Mouse (Mus musculus) retina, adult 2 months (tissue): Measurements from ENCODE around the gene Yae1d1.
"Not testable (repeated sequence)": the region's sequence is repeated elsewhere in the genome, so short reads cannot be mapped to it uniquely, and the experiment has no call there.

ENCODE experiments used
- DNase-seq: peaks from one replicate; pipeline ENCODE4 v3.0.0-alpha.2; 2012; ENCODE audit warnings: low read depth, low spot score

The Yae1d1 gene

GRCm38 (mm10) chr13:17992697-17993514 lies at the start of gene Yae1d1:
Gene Yae1d1, minus strand, starts transcription at chr13:17993349.
- DNase-seq = peak; percentile 88

- DNase-seq = no peak
Measured at GRCm38 (mm10) chr13:18038814-18039213, 45.7 kb upstream of the Yae1d1 start.

GRCm38 (mm10) chr13:18016604-18017003 lies 23.5 kb upstream of the Yae1d1 start:
- DNase-seq = no peak

DNA sequence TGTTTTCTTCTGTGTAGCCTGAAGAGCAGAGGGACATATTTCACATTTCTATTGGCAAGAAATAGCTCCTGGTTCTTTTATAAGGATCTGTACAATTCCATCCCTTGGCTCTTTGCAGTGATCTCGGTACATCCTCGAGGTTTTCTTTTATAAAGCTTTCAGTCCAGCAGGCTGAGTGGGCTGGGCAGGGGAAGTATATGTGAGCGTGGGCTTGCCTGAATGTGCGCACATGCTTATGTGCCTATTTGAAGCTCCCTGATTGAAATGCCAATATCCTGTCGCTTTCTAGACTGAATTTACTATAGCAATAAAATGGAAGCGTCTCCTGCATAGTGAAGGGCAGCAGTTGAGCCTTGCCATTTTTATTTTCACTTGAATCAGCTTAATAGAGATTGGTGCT lies 20.1 kb upstream of the Yae1d1 start:
- no peak for DNase-seq

GRCm38 (mm10) chr13:18011055-18011454 lies 17.9 kb upstream of the Yae1d1 start:
- DNase-seq = no peak

DNA sequence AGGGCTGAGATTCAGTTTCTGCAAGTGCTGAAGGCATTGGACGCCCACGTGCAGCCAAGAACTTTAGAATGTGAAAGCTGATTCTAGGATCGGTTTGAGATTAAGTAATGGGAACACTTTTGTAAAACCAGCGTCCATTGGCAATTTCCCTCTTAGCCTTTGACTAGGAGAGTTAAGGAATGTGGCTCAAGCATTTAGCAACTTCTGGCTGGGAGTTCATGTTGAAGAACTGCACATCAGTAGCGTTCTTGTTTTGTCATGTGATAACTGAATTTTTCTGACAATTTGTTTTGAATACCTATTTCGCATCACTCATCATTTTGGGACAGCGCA lies 332 bp upstream of the Yae1d1 start:
- DNase-seq = no peak

GRCm38 (mm10) chr13:17992009-17992408 lies 1.1 kb downstream of the Yae1d1 start:
- no peak for DNase-seq

- DNase-seq = peak; percentile 58
Measured at GRCm38 (mm10) chr13:17983194-17983593, 10.0 kb downstream of the Yae1d1 start.

DNA sequence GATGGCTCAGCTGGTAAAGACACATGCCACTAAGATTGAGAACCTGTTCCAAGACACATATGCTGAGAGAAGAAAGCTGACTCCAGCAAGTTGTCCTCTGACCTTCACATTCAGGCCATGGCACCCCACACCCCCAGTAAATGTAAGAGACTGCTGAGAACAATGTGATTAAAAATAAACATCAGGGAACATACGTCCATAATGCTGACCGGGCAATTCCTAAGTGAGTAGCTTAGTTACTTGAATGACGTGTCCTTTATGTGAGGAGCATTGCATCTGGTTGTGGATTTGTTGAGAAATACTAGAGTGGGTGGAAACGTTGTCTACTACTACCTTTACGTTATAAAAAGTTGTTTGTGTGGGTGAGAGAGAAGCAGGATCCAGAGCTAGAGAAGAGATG lies 10.5 kb downstream of the Yae1d1 start:
- DNase-seq = no peak

GRCm38 (mm10) chr13:17976854-17977739 lies 16.1 kb downstream of the Yae1d1 start:
- no peak for DNase-seq

- no peak for DNase-seq
Measured at GRCm38 (mm10) chr13:17975891-17976290, 17.3 kb downstream of the Yae1d1 start.

- DNase-seq = no peak
Measured at GRCm38 (mm10) chr13:17975457-17975856, 17.7 kb downstream of the Yae1d1 start.

DNA sequence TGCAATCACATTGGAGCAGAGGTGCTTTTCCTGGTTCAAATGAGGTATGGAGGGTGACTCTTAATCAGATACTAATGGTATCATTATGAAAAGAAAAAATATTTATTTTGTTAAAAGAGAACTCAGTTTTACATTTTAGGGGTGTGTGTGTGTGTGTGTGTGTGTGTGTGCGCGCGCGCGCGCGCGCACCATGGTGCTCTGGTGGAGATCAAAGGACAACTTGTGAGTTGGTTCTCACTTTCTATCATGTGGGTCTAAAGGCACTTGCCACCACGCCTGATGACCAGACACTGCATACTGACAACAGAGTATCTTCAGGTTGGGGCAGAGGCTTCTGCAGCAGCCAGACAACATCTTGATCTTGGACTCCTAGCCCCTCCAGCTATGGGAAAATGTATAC lies 18.4 kb downstream of the Yae1d1 start:
- DNase-seq = no peak

DNA sequence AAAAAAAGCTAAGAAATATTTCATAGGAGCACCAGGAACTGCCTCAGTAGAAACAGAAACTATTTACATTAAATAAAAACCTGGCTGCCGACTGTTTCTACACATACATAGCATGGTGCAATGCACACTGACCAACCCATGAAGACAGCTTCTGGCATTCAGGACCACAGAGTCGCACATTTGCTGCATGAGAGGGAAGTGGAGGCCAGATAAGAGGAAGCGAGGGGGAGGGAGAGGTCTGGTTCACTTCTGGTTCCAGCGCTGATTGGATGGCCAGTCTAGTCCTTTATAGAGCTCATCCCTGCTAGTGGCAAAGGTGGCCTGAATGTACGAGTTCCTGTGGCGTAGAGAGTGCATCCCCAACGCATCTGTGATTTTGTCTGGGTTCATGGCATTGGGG lies 32.5 kb downstream of the Yae1d1 start:
- DNase-seq = no peak

GRCm38 (mm10) chr13:17954282-17954681 lies 38.9 kb downstream of the Yae1d1 start:
- no peak for DNase-seq

DNA sequence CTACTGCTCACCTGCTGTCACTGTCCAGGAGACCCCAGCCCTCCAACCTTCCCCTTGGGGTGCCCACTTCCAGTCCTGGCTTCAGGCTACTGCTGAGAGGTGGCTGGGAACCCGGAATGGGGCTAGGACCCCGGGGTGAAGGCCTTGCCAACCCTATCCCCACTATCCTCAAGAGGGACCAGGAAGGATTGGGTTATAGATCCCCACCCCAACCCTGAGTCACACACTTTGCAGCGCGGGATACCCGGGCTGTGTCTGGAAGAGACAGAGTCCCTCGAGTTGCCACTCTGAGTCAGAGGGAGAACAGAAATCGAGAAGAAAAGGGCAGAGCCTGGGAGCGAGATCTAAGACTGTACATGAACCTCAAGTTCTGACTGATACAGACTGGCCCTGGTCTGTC lies 42.6 kb downstream of the Yae1d1 start:
- DNase-seq = not testable (repeated sequence)

DNA sequence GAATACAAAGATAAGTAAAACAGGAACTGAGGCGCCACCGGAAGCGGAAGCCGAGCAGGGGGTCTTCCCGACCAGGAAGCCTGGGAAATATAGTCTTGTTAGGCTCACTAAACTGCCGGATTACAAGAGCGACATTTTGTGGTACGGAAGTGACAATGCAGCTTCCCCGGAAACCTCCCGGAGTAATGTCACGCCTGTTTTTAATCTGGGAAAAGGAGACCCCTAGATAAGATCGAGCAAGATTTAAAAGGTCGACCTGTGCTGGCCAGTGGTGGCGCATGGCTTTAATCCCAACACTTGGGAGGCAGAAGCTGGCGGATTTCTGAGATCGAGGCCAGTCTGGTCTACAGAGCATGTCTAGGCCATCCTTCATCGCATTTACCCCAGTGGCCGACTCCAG lies 43.6 kb downstream of the Yae1d1 start:
- DNase-seq = no peak

- DNase-seq = peak; percentile 73
Measured at GRCm38 (mm10) chr13:17944078-17944917, 48.9 kb downstream of the Yae1d1 start, which contains the start of gene Rala. Gene Rala, minus strand, starts transcription at chr13:17944239.

DNA sequence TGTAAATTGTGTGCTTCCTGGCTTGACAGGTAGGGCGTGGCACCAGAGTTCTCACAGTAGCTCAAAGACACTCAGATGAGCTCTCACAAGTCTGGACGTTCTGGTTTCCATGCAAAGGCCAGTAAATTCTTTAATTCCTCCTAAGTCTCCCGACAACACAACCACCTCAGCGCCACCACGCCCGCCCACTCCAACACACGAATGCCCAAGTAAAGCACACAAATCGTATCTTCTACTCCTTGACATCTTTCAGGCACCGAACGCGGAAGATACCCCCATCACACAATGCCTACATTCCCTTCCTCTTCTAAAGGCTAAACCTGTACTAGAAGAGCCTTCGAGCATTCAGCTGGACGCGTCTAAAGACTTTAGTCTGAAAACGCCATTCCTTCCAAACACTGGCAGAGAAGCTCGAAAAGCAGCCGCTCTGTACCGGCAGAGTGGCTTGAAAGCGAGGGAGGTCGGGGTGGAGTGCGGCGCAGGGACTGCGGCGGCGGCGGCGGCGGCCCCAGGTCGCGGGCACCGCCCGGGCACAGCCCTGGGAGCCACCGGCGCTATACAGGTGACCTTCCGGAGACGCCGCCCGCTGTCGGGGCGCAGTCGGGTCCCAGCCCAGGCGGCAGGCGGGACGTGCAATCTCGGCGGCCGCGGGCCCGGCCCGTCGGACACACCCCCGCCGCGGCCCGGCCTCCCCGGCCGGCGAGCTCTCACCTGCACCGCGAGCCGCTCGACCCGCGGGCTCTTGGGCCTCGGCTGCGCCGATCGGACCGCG lies 49.7 kb downstream of the Yae1d1 start:
- no peak for DNase-seq

- DNase-seq = no peak
Measured at GRCm38 (mm10) chr13:17942338-17942737, 50.8 kb downstream of the Yae1d1 start.
